Mouse (Mus musculus) small intestine, adult 2 months (tissue): ENCODE measurements around the gene Pam.

Experiments
- CTCF ChIP-seq: fragments of 200-500 bp; IDR thresholded peaks from 2 replicates; pipeline ENCODE4 v1.5.1; 2012; ENCODE audit warnings: low read depth, mild to moderate bottlenecking, control low read depth, inconsistent platforms, low read length, moderate library complexity, mixed read lengths; ENCODE audit not compliant: insufficient replicate concordance, insufficient read length; ENCODE audit errors: extremely low read depth
- POLR2A ChIP-seq: fragments of 200-500 bp; IDR thresholded peaks from 2 replicates; pipeline ENCODE4 v1.6.1; 2012; ENCODE audit warnings: low read depth, mild to moderate bottlenecking, control low read depth, inconsistent platforms, low read length, moderate library complexity

GRCm38 (mm10) chr1:98049756-98050155 is 45.7 kb downstream of the Pam start:
- TF ChIP-seq CTCF (no peak), POLR2A (no peak)
